Mouse (Mus musculus) gastrocnemius, postnatal 14 days (tissue): ENCODE measurements around the gene Pelp1. TPM values are rescaled to one million over a fixed set of nuclear protein-coding genes. Genes with fewer than 3 reads are reported as not detected.

Source experiments
- DNase-seq: peaks from one replicate; pipeline ENCODE4 v3.0.0; 2021; ENCODE audit warnings: mixed read lengths
- intact Hi-C: fragments of 180-260 bp; cut with DNase I; formaldehyde crosslinking; loops from one replicate; pipeline ENCODE4 v1.15.1; 2025; ENCODE audit warnings: low total_unique reads
- microRNA-seq, 2 experiments: library from miRNA; unstranded; fragments of <30 nt; microRNA quantifications; one replicate each; pipeline ENCODE4 v1.2.0; 2021
- total RNA-seq, 2 experiments: library from RNA; stranded (reverse); gene quantifications; 2 replicates each; pipeline ENCODE4 v1.2.3; 2021

Pelp1 gene
- total RNA-seq, 2 experiments from 2014 or later: 14.9 to 18.6 TPM

- intact Hi-C loops: no loop called here
- no peak for DNase-seq
Observed at GRCm38 (mm10) chr11:70351868-70352267, 58.0 kb downstream of the Pelp1 start, which contains the start of gene Alox15. Gene Alox15 (minus strand): TSS chr11:70352031.

DNA sequence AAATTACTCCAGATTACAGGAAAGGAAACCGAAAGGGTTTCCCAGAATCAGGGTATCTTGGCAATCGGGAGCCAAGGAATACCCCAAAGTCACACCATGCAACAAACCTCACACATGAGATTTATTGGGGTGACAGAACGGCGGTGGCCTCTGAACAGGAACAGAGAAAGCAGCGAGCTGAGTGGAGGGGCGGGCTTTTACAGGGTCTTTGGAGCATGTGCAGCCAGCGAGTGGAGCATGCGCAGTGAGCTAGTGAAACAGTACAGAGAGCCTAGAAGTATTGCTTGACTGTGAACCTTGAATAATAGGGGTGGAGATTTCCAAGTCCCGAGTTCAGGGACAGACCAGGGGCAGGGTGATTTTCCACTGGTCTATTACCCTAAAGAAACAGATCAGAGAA, 61.2 kb downstream of the Pelp1 start:
- intact Hi-C loops: no loop called here
- no peak for DNase-seq

DNA sequence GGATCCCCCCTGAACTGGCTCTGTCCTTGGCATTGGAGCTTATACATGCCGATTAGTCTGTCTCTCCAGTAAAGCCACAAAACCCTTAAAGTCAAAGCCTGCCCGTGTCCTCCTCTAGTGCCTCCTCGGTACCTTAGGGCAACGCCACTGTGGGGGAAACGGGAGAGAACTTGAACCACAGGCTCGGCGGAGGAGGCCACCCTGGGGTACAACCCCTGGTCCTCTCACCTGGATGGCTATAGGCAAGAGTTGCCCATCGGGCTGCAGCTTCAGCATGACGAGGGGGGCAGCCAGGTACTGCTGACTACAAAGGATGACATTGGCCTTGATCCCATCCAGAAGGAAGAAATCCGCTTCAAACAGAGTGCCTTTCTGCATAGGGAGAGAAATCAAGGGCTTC, 62.0 kb downstream of the Pelp1 start:
- DNase-seq: no peak
- intact Hi-C loops: no loop called here

DNA sequence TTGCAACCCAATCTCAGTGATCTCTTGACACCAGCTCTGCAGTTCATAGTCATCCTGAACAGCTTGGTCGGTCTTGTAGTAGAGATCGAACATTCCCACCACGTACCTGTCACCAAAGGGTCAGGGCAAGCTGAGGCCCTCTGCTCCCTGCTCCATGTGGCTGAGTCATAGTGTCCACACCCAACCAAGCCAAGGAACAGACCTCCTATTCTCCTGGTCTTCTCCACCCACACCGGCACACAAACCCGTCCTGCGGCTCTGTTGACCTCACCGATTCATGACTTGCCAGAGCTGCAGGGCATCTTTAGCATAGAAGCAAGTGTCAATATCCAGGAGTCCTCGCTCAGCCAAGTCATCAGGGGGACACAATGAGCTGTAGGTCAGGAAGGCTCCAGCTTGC, 64.3 kb downstream of the Pelp1 start:
- no peak for DNase-seq
- intact Hi-C loops: no loop called here

DNA sequence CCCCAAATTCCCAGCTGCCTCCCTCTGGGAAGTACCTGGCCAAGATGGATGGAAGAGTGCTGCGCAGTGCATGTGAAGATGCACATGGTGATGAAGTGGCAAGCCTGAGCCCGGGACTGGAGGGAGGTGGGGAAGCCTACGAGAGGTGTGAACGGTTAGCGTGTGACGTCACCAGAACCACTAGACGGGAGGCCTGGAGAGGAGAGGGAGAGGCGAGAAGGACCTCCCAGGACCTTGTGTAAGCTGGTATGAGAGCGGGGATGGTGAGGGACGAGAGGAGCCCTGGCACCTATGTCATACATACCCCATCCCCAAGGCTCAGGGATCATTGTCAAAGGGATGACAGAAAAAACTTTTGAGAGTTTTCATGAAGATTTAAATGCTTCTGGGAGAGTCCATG, 64.8 kb downstream of the Pelp1 start:
- DNase-seq: no peak
- intact Hi-C loops: no loop called here

Small RNA genes lying within 50 kb of the gene (microRNA-seq; reads per million reads assigned to microRNA genes)
- gene Mir7115: 0 to 0.50 reads per million in 2 experiments

Other genes starting within 250 kb of the Pelp1 start
- under 1 TPM in 1 of 2 experiments, not detected in 1; 0.22 TPM for gene Slc16a11, start 197.3 kb downstream of the Pelp1 start, total RNA-seq
- gene Slc16a13, start 189.0 kb downstream of the Pelp1 start, total RNA-seq: 1 to 10 TPM in 1 of 2 experiments, under 1 TPM in 1; 0.53 to 1.5 TPM
- gene Bcl6b, start 180.2 kb downstream of the Pelp1 start, total RNA-seq: 10 to 100 TPM; 12.4 to 13.7 TPM
- 10 to 100 TPM; 29.7 to 37.4 TPM for gene 0610010K14Rik, start 172.1 kb downstream of the Pelp1 start, total RNA-seq
- gene Gm21988, start 170.2 kb downstream of the Pelp1 start, total RNA-seq: 1 to 10 TPM; 2.6 to 2.7 TPM
- gene Rnasek, start 170.2 kb downstream of the Pelp1 start, total RNA-seq: 10 to 100 TPM; 96.0 to 96.9 TPM
- 1 to 10 TPM in 1 of 2 experiments, under 1 TPM in 1; 1.00 to 1.2 TPM for gene Alox12, start 154.7 kb downstream of the Pelp1 start, total RNA-seq
- under 1 TPM in 1 of 2 experiments, not detected in 1; 0.09 TPM for gene Alox12e, start 87.4 kb downstream of the Pelp1 start, total RNA-seq
- gene Alox15, start 58.0 kb downstream of the Pelp1 start, total RNA-seq: not detected
- gene Arrb2, start 22.6 kb upstream of the Pelp1 start, total RNA-seq: 1 to 10 TPM; 8.3 to 9.7 TPM
- gene Med11, start 41.9 kb upstream of the Pelp1 start, total RNA-seq: 1 to 10 TPM; 6.2 to 6.5 TPM
- under 1 TPM; 0.31 to 0.84 TPM for gene Zmynd15, start 49.4 kb upstream of the Pelp1 start, total RNA-seq
- gene Cxcl16, start 50.0 kb upstream of the Pelp1 start, total RNA-seq: 1 to 10 TPM; 2.6 to 3.1 TPM
- not detected for gene Tm4sf5, start 95.2 kb upstream of the Pelp1 start, total RNA-seq
- not detected for gene Vmo1, start 104.6 kb upstream of the Pelp1 start, total RNA-seq
- not detected for gene Gltpd2, start 109.2 kb upstream of the Pelp1 start, total RNA-seq
- 100 to 1,000 TPM; 292 to 301 TPM for gene Psmb6, start 115.3 kb upstream of the Pelp1 start, total RNA-seq
- gene Gm40193, start 122.9 kb upstream of the Pelp1 start, total RNA-seq: not detected
- gene Pld2, start 130.0 kb upstream of the Pelp1 start, total RNA-seq: 10 to 100 TPM; 15.9 to 17.1 TPM
- 10 to 100 TPM; 26.1 to 27.7 TPM for gene Mink1, start 152.8 kb upstream of the Pelp1 start, total RNA-seq
- not detected for gene 4930544D05Rik, start 205.8 kb upstream of the Pelp1 start, total RNA-seq
- gene Chrne, start 209.2 kb upstream of the Pelp1 start, total RNA-seq: 10 to 100 TPM; 38.7 to 39.4 TPM
- gene Gp1ba, start 229.1 kb upstream of the Pelp1 start, total RNA-seq: under 1 TPM in 1 of 2 experiments, not detected in 1; 0.08 TPM
- 10 to 100 TPM; 34.9 to 35.7 TPM for gene Rnf167, start 237.2 kb upstream of the Pelp1 start, total RNA-seq
- 100 to 1,000 TPM; 278 to 315 TPM for gene Slc25a11, start 237.4 kb upstream of the Pelp1 start, total RNA-seq
- 100 to 1,000 TPM; 340 to 388 TPM for gene Pfn1, start 244.6 kb upstream of the Pelp1 start, total RNA-seq
- 1,000 to 10,000 TPM; 6,763 to 7,262 TPM for gene Eno3, start 247.2 kb upstream of the Pelp1 start, total RNA-seq